Mouse (Mus musculus): ENCODE measurements around the gene Cd40lg. TPM values are rescaled to one million over a fixed set of nuclear protein-coding genes. Genes with fewer than 3 reads are reported as not detected.

Gene Cd40lg
- polyA plus RNA-seq (2021): not detected

DNA sequence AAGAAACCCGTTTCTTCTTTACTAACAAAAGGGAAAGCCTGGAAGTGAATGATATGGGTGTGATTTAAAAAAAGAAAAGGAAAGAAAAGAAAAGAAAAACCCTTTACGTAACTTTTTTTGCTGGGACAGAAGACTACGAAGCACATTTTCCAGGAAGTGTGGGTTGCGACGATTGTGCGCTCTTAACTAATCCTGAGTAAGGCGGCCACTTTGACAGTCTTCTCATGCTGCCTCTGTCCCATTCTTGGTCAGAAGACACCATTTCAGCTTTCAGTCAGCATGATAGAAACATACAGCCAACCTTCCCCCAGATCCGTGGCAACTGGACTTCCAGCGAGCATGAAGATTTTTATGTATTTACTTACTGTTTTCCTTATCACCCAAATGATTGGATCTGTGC lies at the start of gene Cd40lg:
Gene Cd40lg, plus strand, starts transcription at position 268 of the 400 bp plus-strand sequence.
- CTCF ChIA-PET: no interaction called here
- POLR2A ChIA-PET: no interaction called here
- DNase-seq (ENCODE audit: low read depth, low spot score): no peak

DNA sequence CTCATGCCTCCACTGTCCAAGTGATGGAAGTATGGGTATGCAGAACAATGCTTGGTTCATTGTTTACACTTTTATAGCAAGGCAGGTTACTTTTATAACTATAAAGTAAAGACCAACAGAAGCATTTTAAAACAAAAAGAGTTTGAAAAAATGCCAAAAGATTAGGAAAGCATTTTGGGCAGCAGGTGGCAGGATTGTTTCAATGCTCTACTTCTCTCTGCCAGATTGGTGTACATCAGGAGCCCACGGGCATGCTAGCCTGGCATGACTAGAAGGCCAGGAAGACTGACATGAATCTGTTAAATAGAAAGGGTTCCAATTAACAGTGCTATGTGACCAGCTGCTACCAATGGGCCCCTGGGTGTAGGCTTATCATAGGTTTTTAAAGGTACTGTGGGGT lies 45.4 kb upstream of the Cd40lg start:
- CTCF ChIA-PET: no interaction called here
- POLR2A ChIA-PET: no interaction called here
- no peak for TF ChIP-seq CTCF (IDR thresholded peaks at IDR 0.05)
- no peak for ATAC-seq
- no peak for DNase-seq (ENCODE audit: low read depth, low spot score)
- in situ Hi-C loops (cut with MboI; ENCODE audit: low pct_unique_long_range_greater_than_20kb): no loop called here
- peaks cover 24% of the 10 kb centered on the region for H3K27me3 ChIP-seq

More for the DNA sequence above, at the start of gene Cd40lg:
- peaks cover 83% of the 10 kb centered on the region for H3K27me3 ChIP-seq
- no peak for ATAC-seq
- in situ Hi-C loops (cut with MboI; ENCODE audit: low pct_unique_long_range_greater_than_20kb): no loop called here
- no peak for TF ChIP-seq CTCF (IDR thresholded peaks at IDR 0.05)

DNA sequence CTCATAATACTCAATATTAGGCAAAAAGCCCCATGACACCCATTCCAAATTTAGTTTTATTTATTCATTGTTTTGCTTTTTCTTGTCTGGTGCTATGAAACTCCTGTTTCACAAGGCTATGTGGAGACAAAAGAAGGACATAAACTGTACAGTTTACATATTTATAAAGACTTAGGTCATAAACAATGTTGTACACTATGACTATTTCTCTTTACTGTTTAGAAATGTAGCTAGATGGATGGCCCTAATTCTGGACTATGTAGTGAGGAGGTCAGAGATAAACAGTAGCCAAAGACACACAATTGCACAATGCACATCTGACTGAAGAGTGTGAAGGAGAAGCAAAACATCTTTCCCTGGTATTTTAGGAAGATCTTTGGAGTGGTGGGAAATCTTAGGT lies 40.7 kb upstream of the Cd40lg start:
- in situ Hi-C loops (cut with MboI; ENCODE audit: low pct_unique_long_range_greater_than_20kb): no loop called here
- no peak for TF ChIP-seq CTCF (IDR thresholded peaks at IDR 0.05)
- ChIA-PET POLR2A (no interaction called here), CTCF (no interaction called here)
- DNase-seq (ENCODE audit: low read depth, low spot score): no peak
- peaks cover 12% of the 10 kb centered on the region for H3K27me3 ChIP-seq
- no peak for ATAC-seq

DNA sequence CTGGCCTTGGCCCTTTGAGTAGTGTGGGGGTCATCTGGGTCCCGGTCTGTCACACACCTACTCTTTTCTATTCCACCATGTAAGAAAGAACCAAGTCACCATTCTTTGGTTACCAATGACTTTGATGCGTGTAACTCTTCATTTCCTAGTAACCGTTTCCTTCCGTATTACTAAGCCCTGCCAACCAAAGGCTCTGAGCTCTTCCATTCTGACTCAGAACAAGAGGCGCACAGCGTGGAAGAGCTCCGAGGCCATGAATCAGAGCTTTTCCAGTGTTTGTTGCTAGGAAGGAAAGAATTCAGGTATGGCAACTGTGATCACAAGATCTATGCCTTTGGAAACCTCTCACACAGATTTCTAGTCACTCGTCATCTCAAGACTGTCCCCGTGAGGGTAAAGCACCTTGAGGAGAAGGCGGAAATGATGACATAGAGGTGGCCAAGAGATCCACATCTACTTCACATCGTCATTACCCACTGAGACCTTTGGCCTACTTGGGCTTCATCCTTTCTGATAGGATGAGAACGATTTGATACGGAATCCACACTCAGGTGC lies 34.6 kb upstream of the Cd40lg start:
- no peak for ATAC-seq
- ChIA-PET POLR2A (no interaction called here), CTCF (no interaction called here)
- H3K27me3 ChIP-seq: peaks cover 27% of the 10 kb centered on the region
- TF ChIP-seq CTCF (IDR thresholded peaks at IDR 0.05): no peak
- DNase-seq (ENCODE audit: low read depth, low spot score): no peak
- in situ Hi-C loops (cut with MboI; ENCODE audit: low pct_unique_long_range_greater_than_20kb): no loop called here

DNA sequence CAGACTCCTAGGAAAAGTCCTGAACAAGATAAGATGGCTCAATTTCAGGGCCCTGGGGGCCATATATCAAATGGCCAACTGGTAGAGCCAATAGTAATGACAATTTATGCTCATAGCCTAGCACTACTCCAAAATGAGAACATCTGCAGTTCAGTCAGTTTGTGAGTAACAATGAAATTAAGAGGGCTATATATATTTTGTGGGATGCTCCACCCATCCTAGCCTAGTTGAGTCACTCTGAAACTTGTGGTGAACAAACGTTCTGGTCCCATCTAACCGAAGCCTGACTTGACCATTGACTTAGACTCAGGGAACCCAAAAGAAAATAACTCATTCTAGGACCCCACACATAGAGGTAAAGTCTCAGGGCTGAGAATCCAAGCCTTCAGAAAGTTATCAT lies 29.5 kb upstream of the Cd40lg start:
- TF ChIP-seq CTCF (IDR thresholded peaks at IDR 0.05): no peak
- ChIA-PET CTCF (no interaction called here), POLR2A (no interaction called here)
- ATAC-seq (no peak), DNase-seq (ENCODE audit: low read depth, low spot score) (no peak)
- in situ Hi-C loops (cut with MboI; ENCODE audit: low pct_unique_long_range_greater_than_20kb): no loop called here
- peaks cover 52% of the 10 kb centered on the region for H3K27me3 ChIP-seq

DNA sequence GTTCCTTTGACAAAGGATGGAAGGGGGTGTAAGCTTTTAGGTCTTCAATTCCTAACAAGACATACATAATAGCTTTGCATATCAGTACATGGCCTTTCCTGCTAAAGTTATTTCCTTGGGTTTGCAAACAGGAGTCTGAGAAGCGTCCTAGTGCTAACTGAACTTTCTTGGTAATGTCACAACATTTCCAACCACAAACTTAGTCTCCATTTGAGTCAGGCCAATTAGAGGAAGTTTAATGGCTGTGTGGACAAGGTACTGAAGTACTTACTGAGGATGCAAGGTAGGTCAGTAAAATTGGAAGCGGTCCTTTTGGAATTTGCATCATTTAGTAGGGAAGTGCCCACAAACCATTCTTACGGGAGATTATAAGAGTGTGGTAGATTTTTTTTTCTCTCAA lies 28.6 kb upstream of the Cd40lg start:
- ATAC-seq: no peak
- H3K27me3 ChIP-seq: peaks cover 47% of the 10 kb centered on the region
- in situ Hi-C loops (cut with MboI; ENCODE audit: low pct_unique_long_range_greater_than_20kb): no loop called here
- ChIA-PET POLR2A (no interaction called here), CTCF (no interaction called here)
- TF ChIP-seq CTCF (IDR thresholded peaks at IDR 0.05): no peak
- DNase-seq (ENCODE audit: low read depth, low spot score): no peak

DNA sequence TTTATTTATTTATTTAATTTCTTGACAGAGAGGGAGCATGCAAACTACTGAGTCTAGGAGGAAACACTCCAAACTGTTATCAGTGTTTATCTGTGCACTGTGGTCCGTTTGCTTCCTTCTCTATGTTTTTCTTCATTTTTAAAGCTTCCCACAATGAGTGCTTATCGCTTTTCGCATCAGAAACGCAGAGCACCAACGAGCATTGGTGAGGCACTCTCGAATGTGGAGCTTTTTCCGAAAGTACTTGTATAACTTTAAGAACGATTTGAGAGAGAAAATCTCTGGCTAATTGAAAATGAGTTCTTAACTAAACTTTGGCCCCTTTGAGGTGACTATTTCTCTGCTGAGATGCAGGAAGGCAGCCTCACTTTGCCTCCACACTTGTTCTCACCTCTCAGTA lies 24.6 kb upstream of the Cd40lg start:
- ATAC-seq (no peak), DNase-seq (ENCODE audit: low read depth, low spot score) (no peak)
- CTCF ChIA-PET: no interaction called here
- TF ChIP-seq CTCF (IDR thresholded peaks at IDR 0.05): no peak
- in situ Hi-C loops (cut with MboI; ENCODE audit: low pct_unique_long_range_greater_than_20kb): no loop called here
- POLR2A ChIA-PET: no interaction called here
- H3K27me3 ChIP-seq: peaks cover 39% of the 10 kb centered on the region

DNA sequence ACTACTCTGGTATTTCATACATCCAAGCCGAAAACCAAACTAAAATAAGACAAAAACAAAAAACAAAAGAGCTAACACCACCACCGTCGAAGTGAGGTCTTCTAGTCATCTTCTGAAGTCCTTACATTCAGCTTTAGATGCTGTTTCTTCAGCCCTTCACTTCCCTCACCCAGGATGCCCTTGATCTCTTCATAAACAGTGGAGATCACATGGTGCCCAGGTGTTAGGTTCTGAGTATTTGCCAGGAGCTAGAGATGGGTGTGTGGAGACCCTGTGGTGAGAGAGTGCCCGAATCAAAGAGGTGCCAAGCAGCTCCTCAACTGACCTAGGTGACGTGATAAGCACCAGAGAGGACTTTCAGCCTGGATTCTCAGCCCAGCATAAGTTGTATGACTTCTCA lies 22.6 kb upstream of the Cd40lg start:
- H3K27me3 ChIP-seq: peaks cover 32% of the 10 kb centered on the region
- no peak for ATAC-seq
- in situ Hi-C loops (cut with MboI; ENCODE audit: low pct_unique_long_range_greater_than_20kb): no loop called here
- ChIA-PET POLR2A (no interaction called here), CTCF (no interaction called here)
- DNase-seq (ENCODE audit: low read depth, low spot score): no peak
- no peak for TF ChIP-seq CTCF (IDR thresholded peaks at IDR 0.05)

DNA sequence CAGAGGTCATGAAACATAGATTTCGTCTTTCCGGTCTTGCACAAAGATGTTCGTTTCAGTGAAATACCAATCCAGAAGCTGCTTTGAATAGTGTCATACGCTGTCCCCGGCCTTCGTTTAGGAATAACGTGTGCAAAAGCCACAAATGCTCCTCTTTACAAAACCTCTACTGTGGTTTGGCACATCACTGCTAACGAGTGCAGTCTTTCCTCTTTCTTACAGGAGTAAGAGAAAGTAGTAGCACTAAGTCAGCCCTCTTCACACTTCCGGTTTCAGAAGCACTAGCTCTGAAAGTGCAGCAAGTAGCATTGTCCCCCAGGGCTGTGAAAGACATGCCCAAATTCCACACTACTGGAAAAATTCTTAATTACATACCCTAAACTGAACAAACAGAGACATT lies 15.6 kb upstream of the Cd40lg start:
- no peak for TF ChIP-seq CTCF (IDR thresholded peaks at IDR 0.05)

DNA sequence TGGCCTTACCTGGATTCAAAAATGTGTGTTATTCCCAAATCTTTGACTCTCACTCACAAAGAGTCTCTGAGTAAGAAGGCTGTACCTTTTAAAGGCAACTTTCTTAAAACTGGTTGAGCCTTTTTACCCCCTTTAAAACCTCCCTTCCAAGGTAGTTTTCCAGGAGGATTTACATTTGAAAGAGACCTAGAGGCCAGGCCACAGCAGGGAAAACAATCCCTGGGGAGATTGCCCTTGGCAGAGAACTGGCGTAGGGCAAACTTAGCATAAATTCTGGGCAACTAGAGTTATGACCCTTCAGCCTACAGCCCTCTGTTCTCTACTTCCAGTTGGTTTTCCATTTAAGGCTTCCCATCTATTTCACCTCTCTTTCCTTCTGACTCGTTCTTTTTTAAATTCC lies 13.9 kb upstream of the Cd40lg start:
- in situ Hi-C loops (cut with MboI; ENCODE audit: low pct_unique_long_range_greater_than_20kb): no loop called here
- TF ChIP-seq CTCF (IDR thresholded peaks at IDR 0.05): no peak
- ChIA-PET POLR2A (no interaction called here), CTCF (no interaction called here)
- ATAC-seq (no peak), DNase-seq (ENCODE audit: low read depth, low spot score) (no peak)
- peaks cover 59% of the 10 kb centered on the region for H3K27me3 ChIP-seq

More for the DNA sequence above, 15.6 kb upstream of the Cd40lg start:
- H3K27me3 ChIP-seq: peaks cover 48% of the 10 kb centered on the region
- ATAC-seq (no peak), DNase-seq (ENCODE audit: low read depth, low spot score) (no peak)
- POLR2A ChIA-PET: no interaction called here
- CTCF ChIA-PET: no interaction called here
- in situ Hi-C loops (cut with MboI; ENCODE audit: low pct_unique_long_range_greater_than_20kb): no loop called here

DNA sequence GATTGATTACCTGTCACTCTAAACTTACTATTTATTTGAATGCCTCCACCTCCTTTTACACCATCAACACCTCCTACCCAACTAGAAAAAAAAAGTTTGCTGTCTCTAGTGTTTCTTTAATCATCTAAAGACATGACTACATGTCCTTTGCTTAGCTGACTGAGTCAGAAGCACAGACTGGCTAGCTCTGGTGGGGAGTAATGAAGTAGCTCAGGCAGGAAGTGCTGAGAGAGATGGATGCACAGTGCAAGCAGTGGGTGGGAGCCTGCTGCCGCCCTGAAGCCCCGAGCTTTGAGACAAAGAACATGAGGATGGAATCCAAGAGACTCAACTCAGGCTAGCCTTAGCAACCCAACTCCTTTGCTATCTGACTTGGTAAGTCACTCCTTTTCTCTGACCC lies 11.5 kb upstream of the Cd40lg start:
- ATAC-seq (no peak), DNase-seq (ENCODE audit: low read depth, low spot score) (no peak)
- no peak for TF ChIP-seq CTCF (IDR thresholded peaks at IDR 0.05)
- CTCF ChIA-PET: no interaction called here
- in situ Hi-C loops (cut with MboI; ENCODE audit: low pct_unique_long_range_greater_than_20kb): no loop called here
- H3K27me3 ChIP-seq: peaks cover 57% of the 10 kb centered on the region
- POLR2A ChIA-PET: no interaction called here

DNA sequence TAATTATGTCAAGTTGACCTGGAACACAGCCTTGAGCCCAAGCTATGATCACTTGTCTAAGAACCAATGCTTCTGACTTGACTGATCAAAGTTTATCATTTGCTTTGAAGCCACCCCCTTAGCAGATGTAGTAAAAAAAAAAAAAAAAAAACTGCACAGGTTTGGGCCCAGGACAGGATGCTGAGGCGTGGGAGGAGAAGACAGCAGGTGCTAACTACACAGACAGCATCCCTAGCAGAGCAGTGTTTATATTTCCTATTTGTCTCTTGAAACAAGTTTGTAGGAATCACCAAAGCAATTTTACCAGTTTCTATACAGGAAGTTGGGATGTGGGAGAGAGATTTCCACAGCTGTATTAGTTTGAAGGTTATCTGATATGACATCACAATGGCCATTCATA lies 1.4 kb upstream of the Cd40lg start:
- DNase-seq (ENCODE audit: low read depth, low spot score) (no peak), ATAC-seq (no peak)
- ChIA-PET POLR2A (no interaction called here), CTCF (no interaction called here)
- TF ChIP-seq CTCF (IDR thresholded peaks at IDR 0.05): no peak
- peaks cover 78% of the 10 kb centered on the region for H3K27me3 ChIP-seq
- in situ Hi-C loops (cut with MboI; ENCODE audit: low pct_unique_long_range_greater_than_20kb): no loop called here

Measured in Patski (cell line).